Mouse (Mus musculus) heart, postnatal 25 days (tissue): ENCODE measurements around the gene Bcor. TPM values are rescaled to one million over a fixed set of nuclear protein-coding genes. Genes with fewer than 3 reads are reported as not detected.
A peak's percentile ranks its signal among the peaks of the same experiment; 100 is the strongest.

Source experiments
- DNase-seq: peaks from one replicate; pipeline ENCODE4 v3.0.0; 2022; ENCODE audit warnings: low spot score
- intact Hi-C: fragments of 180-260 bp; cut with DNase I; formaldehyde crosslinking; loops from one replicate; pipeline ENCODE4 v1.15.1; 2025
- total RNA-seq, 2 experiments: library from RNA; stranded (reverse); gene quantifications; 2 replicates each; pipeline ENCODE4 v1.2.3; 2021

Bcor gene
- total RNA-seq, 2 experiments from 2014 or later = 22.0 to 22.7 TPM

DNA sequence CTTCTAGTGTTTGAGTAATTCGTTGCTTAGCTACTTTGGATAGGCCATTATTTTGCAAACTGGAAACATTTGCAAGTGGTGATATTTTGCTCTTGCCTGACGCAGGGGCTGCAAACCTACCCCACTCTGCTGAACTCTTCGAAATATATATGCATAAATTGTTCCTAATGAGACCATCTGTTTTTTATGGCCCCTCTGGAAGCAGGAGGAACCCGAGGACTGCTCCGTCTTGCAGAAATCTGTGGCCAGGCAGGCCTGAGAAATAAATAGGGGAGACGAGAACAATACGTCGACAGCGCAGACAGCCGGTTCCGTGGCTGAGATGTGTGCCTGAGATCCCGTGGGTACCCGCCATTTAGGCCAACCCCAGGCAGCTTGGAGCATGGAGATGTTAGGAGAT lies 159.5 kb downstream of the Bcor start:
- no peak for DNase-seq
- intact Hi-C loops = loop anchor here (5.0 to 10.0 kb wide), 2 partner anchors 63 to 366 kb away; no protein-coding TSS in a partner anchor

DNA sequence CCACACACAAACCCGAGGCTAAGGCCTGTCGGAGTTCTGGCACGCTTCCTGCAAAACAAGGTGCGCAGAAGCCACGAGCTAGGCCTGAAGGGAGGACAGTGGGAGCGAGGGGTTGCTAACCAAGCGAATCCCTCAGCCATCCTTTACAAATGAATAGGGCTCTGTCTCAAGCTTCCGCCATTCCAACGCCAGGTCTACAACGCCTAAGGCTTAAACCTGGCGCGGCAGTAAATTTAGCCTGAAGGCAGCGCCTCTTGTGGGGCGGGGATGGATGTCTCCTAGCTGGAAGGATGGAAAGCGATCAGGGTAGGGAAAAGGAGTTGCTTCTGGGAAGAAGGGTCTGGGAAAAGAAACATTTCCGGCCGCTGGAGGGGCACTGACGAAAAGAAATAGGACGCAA lies 160.2 kb downstream of the Bcor start:
- intact Hi-C loops = loop anchor here (5.0 to 10.0 kb wide), 3 partner anchors 43 to 365 kb away; no protein-coding TSS in a partner anchor
- no peak for DNase-seq

DNA sequence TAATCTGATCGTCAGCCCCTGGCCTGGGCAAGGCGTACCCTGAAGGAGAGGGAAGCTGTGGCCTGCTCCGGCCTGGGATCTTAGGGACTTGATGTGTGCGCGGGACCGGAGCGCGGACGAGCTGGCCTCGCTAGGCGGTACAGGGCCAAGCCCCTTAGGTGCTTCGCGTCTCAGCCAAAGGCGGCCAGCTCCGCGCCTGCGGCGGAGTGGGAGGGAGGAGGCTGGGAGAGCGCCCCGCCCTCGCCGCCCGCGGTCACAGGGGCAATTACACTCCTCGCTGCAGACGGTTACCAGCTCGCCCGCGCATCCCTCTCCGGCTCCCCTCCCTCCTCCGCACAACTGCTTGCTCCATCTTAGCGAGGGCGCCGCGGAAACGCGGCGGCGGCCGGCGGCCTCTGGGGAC lies 161.2 kb downstream of the Bcor start:
- peak; percentile 39 for DNase-seq

DNA sequence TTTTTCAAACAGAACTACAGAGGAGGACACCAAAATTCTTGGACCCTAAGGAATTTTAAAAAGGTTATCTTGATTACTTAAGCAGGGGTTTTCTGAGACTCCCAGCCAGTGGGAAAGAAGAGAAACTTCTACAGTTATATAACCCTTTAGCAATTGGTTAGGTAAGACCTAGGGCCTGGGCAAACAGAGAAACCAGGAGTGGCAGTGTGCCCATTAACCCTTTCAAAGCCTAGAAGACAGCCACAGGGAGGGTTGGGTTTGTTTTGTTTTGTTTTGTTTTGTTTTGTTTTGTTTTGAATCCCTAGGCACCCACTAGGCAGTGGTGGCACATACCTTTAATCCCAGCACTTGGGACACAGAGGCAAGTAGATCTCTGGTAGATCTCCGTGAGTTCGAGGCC lies 163.3 kb downstream of the Bcor start:
- DNase-seq = no peak
- intact Hi-C loops = loop anchor here (5.0 kb wide), 1 partner anchor 40 kb away; no protein-coding TSS in a partner anchor

More for the DNA sequence above, 161.2 kb downstream of the Bcor start:
- intact Hi-C loops = loop anchor here (5.0 kb wide), 1 partner anchor 42 kb away; no protein-coding TSS in a partner anchor

DNA sequence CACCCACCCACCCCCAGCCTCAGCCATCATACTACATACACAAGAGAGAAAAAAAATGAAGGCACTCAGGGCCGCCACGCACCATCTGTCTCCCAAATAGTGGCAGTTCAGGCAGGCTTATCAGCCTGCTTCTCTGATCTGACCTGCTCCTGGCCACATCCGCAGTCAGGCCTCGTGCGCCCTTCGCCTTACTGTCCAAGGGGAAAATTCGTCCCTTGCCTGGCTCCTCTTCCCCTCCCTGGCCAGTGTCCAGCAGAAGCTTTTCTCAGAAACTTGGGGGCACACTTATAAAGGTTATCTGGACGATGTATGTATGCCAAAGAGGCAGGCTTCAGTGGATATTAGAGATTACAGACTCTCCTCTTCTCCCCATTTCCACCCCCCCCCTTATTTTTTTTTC lies 163.7 kb downstream of the Bcor start:
- intact Hi-C loops = loop anchor here (5.0 kb wide), 1 partner anchor 39 kb away; no protein-coding TSS in a partner anchor
- no peak for DNase-seq

DNA sequence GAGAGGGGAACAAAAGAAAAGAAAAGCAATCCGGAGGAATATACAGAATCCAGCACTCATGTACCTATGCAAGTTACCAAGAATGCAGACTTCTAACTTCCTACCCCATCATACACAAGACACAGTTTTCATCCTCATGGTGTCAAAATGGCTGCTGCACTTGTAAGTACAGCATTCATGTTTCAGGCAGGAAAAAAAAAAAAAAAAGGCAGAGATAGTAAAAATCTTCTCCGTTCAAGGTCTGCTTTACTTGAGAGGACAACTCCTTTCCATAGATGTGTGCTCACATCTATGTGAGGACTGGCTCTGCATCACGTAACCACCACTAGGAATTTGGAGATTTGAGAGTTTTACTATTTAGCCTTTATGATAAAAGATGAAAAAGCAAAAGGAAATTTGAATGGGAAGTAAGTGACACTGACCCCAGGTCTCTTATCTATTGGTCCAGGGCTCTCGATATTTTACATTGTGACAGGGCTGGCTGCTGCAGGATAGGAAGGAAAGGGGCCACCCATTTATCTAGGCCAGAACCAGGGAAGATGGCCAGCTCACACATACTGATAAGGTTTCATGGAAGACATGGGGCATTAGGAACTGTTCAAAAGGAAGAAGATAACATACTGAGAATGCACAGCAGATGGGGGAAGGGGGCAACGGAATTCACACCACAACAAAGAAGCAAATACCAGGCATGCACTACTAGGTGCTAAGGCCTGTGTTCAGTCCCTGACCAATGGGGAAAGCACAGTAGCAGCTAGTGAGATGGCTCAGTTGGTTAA lies 166.3 kb downstream of the Bcor start:
- intact Hi-C loops = no loop called here
- DNase-seq = no peak

DNA sequence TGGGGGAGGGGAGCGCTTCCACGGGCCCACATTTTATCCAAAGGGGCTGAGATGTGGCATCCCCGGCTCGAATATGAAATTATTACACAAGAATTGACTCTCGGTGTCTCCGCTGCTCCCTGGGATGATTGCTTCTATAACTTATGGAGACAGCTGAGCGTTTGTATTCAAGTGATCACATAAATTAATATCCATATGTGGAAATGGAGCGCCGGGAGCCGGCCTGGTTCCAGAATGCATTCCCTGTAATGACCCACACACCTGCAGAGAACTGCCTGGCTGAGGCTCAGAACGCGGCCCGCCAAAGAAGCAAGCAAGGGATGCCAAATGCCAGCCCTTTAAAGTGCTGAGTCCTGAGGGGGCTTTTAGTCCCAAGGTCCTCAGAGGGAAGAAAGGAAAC lies 170.7 kb downstream of the Bcor start:
- DNase-seq = no peak
- intact Hi-C loops = no loop called here

DNA sequence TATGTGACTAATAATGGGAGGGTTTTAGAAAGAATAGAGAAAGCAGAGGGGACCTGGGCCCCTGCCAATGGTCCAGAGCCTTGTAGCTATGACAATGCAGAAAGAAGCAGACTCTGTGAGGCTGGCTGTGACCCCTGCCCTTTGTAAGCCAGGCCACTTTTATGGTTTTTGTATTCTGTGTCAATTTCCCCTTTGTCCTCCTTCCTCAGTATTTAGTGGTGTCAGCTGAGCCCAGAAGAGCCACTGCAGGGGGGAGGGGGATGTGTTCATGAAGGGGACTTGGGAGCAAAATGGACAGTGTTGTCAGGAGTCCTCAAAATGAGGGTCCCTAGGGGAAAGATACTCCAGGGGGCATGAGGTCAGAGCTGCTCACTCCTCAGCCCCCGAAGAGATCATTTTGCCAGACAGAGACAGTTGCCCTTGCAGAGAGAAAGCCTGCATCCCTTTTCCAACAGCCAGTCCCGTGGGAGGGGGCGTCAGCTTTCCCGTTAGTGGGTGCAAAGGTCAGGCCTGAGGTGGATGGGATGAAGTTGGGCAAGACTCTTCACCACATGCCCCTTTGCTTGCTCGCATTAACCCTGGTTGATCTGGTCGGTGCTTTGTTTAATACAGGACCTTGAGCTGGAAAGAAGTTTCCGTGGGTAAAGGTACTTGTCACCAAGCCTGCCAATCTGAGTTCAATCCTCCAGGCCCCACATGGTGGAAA lies 171.8 kb downstream of the Bcor start:
- DNase-seq = no peak
- intact Hi-C loops = no loop called here

DNA sequence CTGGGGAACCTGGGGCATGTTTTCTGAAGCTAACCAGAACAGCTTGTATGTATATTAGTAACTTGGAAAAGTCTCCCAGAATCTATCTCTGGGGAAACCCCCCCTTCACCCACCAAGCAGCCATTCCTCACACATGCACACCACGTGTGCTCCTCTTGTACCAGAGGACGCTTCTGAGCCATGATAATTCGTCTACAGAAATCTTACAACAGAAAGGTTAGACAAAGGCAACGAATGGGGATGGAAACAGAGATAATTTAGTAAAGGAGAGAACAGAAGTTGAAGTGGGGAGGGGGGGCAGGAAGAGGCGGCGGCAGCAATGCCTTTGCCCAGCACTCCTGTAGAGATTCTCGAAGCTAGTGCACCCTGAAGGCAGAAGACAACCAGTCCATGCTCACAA lies 172.6 kb downstream of the Bcor start:
- intact Hi-C loops = no loop called here
- no peak for DNase-seq
